Mouse (Mus musculus): ENCODE measurements at regions not wholly inside any gene's neighbourhood (a gene's known extent, or its start where the extent isn't known, plus 50 kb on each side); places are given as distances from the start of the nearest gene placed in this dataset.

DNA sequence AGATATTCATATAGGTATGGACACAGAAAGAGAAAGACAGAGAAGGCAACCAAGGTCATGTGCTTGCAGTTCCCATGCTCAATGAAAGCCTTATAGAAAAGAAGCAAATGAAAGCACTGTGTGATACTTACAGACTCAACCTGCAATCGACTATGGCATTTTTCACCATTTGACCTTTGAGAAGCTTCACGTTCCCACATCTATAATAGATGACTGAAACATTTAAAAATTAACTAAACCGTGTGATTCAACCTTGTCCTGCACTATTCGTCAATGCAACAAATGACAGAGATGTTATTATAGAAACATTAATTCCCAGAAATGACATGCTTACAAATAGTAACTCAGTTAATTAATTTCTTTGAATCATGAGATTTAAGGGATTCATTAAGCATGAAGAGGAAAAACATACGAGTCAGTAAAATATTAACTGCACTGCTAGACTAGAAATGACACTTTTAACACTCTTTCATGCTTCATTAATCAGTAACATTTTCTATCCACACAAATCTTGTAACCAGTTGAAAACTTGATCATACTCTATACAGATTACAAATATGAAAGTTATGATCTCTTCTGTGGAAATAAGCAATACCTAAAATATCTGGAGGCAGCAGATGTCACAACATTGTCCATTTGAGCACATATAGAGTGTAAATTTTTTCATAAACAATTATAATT lies 545.2 kb upstream of the N6amt1 start:
- no peak for DNase-seq (ENCODE audit: low read depth, low spot score)

- no peak for DNase-seq (ENCODE audit: low read depth, low spot score)
These were observed 547.6 kb upstream of the N6amt1 start for GRCm38 (mm10) chr16:86806374-86806773.

- DNase-seq (ENCODE audit: low read depth, low spot score), result no peak
These were observed 577.9 kb upstream of the N6amt1 start for GRCm38 (mm10) chr16:86776086-86776485.

- DNase-seq (ENCODE audit: low read depth, low spot score), result no peak
These were observed 581.4 kb upstream of the N6amt1 start for GRCm38 (mm10) chr16:86772586-86772985.

- no peak for DNase-seq (ENCODE audit: low read depth, low spot score)
These were observed 585.1 kb upstream of the N6amt1 start for GRCm38 (mm10) chr16:86768912-86769311.

- DNase-seq (ENCODE audit: low read depth, low spot score), result no peak
These were observed 585.6 kb upstream of the N6amt1 start for GRCm38 (mm10) chr16:86768355-86768754.

DNA sequence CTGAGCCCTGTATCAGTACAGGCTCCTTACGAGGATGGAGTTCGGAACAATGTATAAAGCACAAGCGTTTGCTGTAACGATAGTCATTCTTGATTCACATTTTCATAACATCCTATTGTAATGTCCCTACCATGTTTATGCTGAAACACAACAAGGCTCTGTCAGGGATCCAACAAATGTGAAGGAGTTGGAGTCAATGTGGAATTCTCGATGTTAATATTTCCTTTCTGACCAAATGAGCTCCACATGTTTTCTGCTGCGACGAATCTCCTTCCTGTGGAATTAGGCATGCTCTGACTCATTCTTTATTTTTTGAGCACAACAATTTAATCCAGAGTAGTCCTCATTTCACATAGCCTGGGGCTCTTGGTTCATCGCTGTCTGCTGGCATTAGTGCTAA lies 588.0 kb upstream of the N6amt1 start:
- no peak for DNase-seq (ENCODE audit: low read depth, low spot score)

DNA sequence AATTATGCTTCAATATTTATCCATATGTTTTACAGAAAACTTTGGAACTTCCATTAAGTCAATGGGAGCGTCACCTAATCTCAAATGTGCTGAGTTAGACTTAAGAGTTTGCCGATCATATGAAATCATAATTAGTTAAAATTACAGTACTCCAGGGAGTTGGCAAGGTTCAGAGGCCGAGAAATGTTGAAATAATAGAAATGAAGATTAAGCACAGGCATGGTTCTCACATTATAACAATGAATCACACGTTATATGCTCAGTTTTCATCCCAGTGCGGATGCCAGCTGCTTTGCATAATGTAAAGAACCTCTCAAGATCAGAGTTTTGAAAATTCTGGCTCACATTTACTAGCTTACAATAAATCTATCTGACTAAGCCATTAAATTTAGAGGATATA lies 612.7 kb upstream of the N6amt1 start:
- no peak for DNase-seq (ENCODE audit: low read depth, low spot score)

DNA sequence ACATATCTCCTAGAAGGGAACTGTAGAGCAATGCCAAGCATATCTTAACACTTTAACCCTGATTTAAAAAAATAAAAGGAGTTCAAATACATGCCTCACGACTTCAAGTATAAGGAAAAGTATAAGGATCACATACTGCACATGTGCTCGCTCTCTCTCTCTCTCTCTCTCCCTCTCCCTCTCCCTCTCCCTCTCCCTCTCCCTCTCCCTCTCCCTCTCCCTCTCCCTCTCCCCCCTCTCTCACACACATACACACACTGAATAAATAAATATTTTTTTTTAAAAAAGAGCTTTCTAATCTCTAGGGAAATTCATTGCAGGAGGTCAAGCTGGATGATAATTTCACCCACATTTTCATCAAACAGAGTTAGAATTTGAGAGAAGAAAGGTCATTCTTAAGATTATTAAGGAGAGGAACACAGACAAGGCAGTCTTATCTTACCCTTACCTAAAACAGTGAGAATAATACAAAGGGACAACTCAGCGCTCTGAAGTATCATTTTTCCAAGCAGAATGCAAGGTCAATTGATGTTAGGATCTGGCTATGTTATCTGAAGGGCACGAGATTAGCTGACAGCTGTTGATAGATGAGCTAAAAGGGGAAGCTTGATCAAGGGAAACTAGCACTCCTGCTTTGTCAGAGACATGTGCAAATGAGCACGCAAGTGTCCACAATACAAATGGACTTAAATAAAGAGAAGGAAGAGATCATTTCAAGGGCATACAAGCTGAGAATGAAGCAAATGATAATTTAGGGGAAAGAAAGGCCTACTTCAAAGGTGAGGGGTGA lies 634.8 kb upstream of the N6amt1 start:
- DNase-seq (ENCODE audit: low read depth, low spot score), result no peak

- no peak for DNase-seq (ENCODE audit: low read depth, low spot score)
These were observed 635.6 kb upstream of the N6amt1 start for GRCm38 (mm10) chr16:86718353-86718752.

DNA sequence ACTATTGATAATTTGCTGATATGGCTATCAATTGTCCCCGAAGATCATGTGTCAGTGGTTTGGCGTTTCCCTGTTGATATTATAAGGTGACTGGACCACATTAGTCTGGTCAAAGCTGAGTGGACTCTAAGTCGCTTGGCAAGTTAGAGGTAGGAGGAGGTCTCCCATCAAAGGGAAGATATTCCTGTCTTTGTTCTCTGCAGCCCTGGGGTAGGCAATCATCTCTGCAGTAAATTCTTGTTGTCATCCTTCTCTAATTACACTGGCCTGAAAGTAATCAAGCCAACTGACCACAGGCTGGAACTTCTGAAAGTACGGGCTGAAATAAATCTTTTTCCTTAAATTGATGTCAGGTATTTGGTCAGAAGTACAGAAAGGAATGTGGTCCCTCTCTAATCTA lies 652.3 kb upstream of the N6amt1 start:
- no peak for DNase-seq (ENCODE audit: low read depth, low spot score)

DNA sequence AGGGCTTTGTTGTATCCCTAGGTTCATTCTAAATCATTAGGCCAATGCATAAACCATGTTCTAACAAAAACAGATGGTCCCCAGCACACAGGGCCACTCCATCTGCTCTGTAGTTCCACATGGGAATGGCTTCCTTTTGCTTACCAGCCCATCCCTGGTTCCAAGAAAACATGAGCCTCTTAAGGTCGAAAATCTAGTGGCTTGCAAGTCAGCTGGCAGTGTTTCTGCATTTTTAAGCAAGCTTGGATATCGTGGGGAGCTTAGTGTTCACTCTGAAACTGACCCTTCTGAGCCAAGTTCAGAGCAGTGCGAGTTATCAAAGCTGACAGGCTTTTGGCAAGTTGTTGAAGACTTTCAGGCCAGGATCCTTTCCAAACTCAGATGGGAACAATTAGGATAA lies 659.5 kb upstream of the N6amt1 start:
- no peak for DNase-seq (ENCODE audit: low read depth, low spot score)

DNA sequence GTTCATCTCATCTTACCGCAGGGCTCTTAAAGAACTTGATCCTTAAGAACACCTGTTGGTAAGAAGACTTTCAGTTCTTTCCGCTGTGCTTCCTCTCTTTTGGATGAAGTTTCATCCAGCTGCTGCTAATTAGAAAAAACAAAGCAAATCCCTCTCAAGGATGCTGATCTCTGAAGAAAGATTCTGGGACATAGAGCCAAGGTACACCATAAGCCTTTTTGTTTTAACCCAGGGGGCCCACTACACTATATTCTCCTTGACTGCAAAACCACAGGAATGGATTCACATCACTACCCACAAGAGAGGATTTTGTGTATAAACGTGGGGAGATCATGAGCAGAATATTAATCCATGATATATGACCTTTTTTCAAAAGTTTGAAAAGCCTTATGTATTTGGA lies 694.8 kb upstream of the N6amt1 start:
- DNase-seq (ENCODE audit: low read depth, low spot score), result no peak

DNA sequence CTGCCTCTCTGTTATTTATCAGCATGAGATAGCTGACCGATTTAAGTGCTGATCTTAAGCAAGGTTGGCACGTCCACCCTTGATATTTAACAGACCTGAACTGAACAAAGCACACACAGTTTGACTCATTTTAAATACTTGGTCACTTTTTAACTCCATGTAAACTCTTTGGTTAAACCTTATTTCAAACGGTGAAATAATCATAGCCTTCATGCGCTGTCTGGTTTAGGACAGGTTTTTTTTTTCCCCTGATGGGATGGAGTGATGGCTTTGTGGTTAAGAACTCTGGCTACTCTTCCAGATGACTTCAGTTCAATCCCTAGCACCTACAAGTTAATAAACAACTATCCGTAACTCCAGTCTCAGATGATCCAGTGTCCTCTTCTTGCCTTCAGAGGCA lies 706.7 kb upstream of the N6amt1 start:
- DNase-seq (ENCODE audit: low read depth, low spot score), result no peak

GRCm38 (mm10) chr16:86646753-86647152 lies 707.2 kb upstream of the N6amt1 start:
- DNase-seq (ENCODE audit: low read depth, low spot score), result no peak

DNA sequence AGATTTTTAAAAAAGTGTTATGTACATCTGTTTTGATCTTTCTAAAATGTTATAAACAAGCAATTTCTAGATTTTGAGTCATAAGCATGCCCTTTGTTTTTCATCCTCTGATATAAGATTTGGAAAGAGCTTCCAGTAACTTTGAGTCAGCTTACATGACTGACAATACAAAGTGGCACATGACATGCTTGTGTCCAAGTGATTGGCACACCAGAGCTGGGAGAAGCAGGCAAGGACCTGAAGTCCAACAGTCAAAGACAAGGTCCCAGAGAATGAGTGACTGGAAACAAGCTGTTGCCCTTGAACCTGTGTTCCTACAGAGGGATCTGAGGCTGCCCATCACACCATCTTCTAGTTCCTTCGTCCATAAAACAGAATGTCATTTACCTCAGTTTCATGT lies 708.5 kb upstream of the N6amt1 start:
- DNase-seq (ENCODE audit: low read depth, low spot score), result no peak

- DNase-seq (ENCODE audit: low read depth, low spot score), result peak; percentile 5
These were observed 709.1 kb upstream of the N6amt1 start for GRCm38 (mm10) chr16:86644912-86645312.

- no peak for DNase-seq (ENCODE audit: low read depth, low spot score)
These were observed 702.5 kb upstream of the Adamts5 start for GRCm38 (mm10) chr16:86604166-86604565.

GRCm38 (mm10) chr16:86594992-86595391 lies 693.4 kb upstream of the Adamts5 start:
- no peak for DNase-seq (ENCODE audit: low read depth, low spot score)

DNA sequence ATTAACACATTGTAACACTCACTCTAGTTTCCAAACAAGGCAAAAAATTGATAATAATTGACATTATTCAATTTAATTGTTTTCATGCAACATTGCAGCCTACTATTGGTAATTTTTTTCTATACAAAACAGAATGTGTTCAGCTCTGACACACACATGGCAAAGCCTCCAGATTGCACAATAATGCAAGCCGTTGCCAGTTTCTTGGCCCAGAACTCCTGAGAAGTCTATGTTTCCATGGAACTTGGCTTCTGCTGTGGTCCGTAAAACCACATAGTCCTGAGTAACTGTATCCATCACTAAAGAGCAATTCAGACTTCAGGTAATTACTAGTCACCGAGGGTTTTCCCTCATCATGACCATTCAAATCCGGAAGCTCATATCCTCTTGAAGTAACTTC lies 684.4 kb upstream of the Adamts5 start:
- no peak for DNase-seq (ENCODE audit: low read depth, low spot score)

DNA sequence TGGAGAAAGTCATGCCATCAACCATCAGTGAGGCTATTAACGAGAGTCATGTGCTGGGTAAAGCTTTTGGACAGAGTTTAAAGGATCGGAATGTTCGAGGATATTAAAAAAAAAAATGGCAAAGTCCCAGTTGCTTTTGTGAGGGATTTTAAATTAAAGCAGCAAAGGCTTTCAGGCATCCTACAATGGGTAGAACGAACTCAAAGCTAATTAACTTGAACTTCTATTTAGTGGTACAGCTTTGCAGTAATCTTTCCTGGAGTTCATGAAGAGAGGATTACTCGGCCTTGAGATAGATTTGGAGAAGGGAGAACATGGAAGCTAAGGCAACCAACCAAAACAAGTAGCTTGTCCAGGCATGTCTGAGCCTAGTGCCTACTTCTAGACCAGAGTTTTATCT lies 676.7 kb upstream of the Adamts5 start:
- no peak for DNase-seq (ENCODE audit: low read depth, low spot score)

DNA sequence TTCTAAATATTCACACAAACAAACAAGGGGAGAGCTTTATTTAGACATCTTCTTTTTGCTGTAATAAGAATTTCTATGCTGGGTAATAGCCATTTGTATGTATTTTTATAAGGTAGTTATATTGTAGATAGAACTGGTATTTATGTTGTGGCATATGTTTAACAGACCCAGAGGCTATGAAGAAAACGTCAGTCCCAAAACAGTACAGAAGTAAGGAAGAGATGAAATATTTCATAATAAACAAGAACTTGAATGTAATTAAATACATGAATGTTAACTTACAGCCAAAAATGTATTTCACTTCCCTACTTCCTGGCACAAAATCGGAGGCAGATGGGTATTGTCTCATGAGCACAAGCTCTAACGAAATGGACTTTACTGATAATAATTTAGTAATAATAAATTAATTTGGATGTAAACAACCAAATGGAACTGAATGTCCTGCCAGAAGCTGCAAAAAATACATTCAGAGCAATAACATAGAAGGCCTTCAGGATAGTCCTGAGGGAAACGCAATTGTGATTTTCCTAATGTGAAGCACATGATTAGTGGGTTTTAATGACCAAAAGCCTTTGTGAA lies 645.9 kb upstream of the Adamts5 start:
- no peak for DNase-seq (ENCODE audit: low read depth, low spot score)

DNA sequence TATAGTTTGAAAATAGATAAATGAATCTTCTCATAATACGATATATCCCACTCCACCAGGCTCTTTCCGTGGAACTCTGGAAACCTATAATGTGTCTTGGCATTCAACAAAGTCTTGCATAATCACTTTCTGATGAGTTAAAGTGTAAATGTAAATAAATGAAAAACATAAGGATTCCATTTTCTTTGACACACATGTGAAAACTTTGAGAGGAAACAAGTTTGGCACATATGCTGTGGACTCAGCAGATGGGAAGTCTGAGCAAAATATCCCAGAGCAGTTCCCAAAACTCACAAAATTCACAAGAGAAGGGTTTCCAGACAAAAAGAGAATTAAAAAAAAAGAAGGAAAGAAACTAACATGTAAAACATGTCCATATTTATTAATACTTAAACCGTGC lies 645.3 kb upstream of the Adamts5 start:
- DNase-seq (ENCODE audit: low read depth, low spot score), result no peak

All from ES-CJ7 (cell line).